ENCODE assay signal across 8 mouse cellular contexts in the genomic region with DNA sequence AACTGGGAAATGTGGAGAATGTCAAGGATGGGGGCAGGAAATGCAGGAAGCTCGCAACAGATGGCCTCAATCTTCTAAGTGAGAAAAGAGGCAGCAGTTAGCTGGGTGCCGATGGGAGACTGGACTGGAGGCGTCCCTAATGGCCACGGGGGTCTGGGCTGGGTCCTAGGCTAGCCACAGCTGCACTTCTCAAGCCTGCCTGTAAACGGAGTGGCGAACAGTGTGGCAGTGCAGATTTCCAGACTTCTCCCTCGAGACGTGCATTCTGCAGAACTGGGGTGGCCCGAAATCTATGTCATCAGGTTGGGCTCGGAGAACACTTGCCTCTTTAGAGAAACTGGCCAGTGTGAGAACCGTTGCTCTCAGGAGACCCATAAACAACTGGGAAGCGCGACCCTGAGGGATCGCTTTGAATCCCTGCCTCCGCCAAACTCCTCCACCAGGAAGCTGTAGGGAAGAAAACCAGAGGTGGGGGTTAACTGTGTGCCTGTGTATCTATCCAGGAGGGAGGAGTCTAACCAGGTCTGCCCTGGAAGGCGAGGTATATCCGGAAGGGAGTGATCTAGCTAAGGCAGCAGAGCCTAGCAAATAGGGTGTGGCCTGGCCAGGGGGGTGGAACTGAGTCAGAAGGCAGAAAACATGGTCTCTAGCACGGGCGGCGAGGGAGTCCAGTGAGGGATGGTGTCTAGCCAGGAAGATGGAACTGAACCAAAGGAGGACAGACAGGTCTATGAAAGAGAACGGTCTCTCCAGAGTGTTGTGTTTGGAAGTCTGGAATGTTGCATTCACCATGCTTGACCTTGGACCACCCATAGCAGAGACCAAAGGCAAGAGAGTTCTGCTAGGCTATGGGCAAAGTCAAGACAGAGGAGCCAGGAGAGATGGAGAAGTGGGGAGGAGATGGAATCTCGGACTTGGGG.
DNase-seq lines count a peak whose midpoint lies in the region; ATAC-seq and TF ChIP-seq lines count a peak whose summit lies in the region.

No protein-coding gene starts in this region.

- H3K27ac ChIP-seq in intestine, embryonic 16.5 days (ENCODE audit: low read length): peak overlapping the region; percentile 89
- H3K27ac ChIP-seq in limb, embryonic 14.5 days (replicated peaks; ENCODE audit: low read depth, low read length): 0 out of 2 replicates have a peak overlapping the region, but pooled peaks have one; percentile 13
- no peak overlapping the region for H3K27ac ChIP-seq in midbrain, embryonic 12.5 days (replicated peaks)
- H3K27ac ChIP-seq in spleen, adult 2 months (ENCODE audit: insufficient read depth, low read length): peak overlapping the region; percentile 93

- H3K4me1 ChIP-seq in intestine, embryonic 16.5 days (ENCODE audit: control insufficient read depth, insufficient read depth, low read length): peaks cover 49% of the 10 kb centered on the region
- peaks cover 19% of the 10 kb centered on the region for H3K4me1 ChIP-seq in limb, embryonic 14.5 days (ENCODE audit: control insufficient read depth, insufficient read depth, low read length)
- peaks cover 18% of the 10 kb centered on the region for H3K4me1 ChIP-seq in midbrain, embryonic 12.5 days
- H3K4me1 ChIP-seq in spleen, adult 2 months (ENCODE audit: control insufficient read depth, insufficient read depth, insufficient read length): peaks cover 6% of the 10 kb centered on the region; the same call in 1 of the 2 replicates

- no peak for DNase-seq in cerebellum, adult 9-11 months
- peak; percentile 65 for DNase-seq in embryo, embryonic 10 days (ENCODE audit: low spot score)
- peak; percentile 98 for DNase-seq in heart, adult 11 months
- DNase-seq in limb, embryonic 14.5 days (ENCODE audit: low spot score): peak; percentile 52
- peak; percentile 36 to 77 for DNase-seq in spleen, adult 2 months (ENCODE audit: low read depth in 1 of 2, low spot score in 2 of 2)

- H3K36me3 ChIP-seq in intestine, embryonic 16.5 days (ENCODE audit: control insufficient read depth, insufficient read depth, low read length): no peaks in the 10 kb centered on the region
- no peaks in the 10 kb centered on the region for H3K36me3 ChIP-seq in limb, embryonic 14.5 days (ENCODE audit: control insufficient read depth, insufficient read depth, low read length)
- H3K36me3 ChIP-seq in midbrain, embryonic 12.5 days: no peaks in the 10 kb centered on the region
- no peaks in the 10 kb centered on the region for H3K36me3 ChIP-seq in spleen, adult 2 months (ENCODE audit: control insufficient read depth, insufficient read depth, low read length)

- TF ChIP-seq POLR2A in limb, embryonic 14.5 days (IDR thresholded peaks at IDR 0.05; ENCODE audit: borderline replicate concordance, extremely low read depth, insufficient read depth, insufficient read length): no peak
- TF ChIP-seq POLR2A in spleen, adult 2 months (IDR thresholded peaks at IDR 0.05; ENCODE audit: low read depth, low read length): peak; percentile 23

- H3K9me3 ChIP-seq in intestine, embryonic 16.5 days (ENCODE audit: control insufficient read depth, low read length): no peaks in the 10 kb centered on the region
- no peaks in the 10 kb centered on the region for H3K9me3 ChIP-seq in limb, embryonic 14.5 days (ENCODE audit: control insufficient read depth, low read length)
- no peaks in the 10 kb centered on the region for H3K9me3 ChIP-seq in midbrain, embryonic 12.5 days

- peak overlapping the region; percentile 46 for H3K4me3 ChIP-seq in intestine, embryonic 16.5 days (ENCODE audit: low read length)
- H3K4me3 ChIP-seq in limb, embryonic 14.5 days (replicated peaks; ENCODE audit: low read length): peak overlapping the region; percentile 29
- peak overlapping the region; percentile 26 for H3K4me3 ChIP-seq in midbrain, embryonic 12.5 days
- peak overlapping the region; percentile 45; the same call in 1 of the 2 replicates for H3K4me3 ChIP-seq in spleen, adult 2 months (ENCODE audit: extremely low read depth, insufficient read depth, insufficient read length)

- peak; percentile 72 for ATAC-seq in cerebellum, adult (ENCODE audit: insufficient number of reproducible peaks, low FRiP score, low TSS enrichment)
- ATAC-seq in intestine, embryonic 16.5 days: peak; percentile 93
- peak; percentile 69 for ATAC-seq in limb, embryonic 14.5 days (ENCODE audit: low FRiP score, low read depth)
- ATAC-seq in midbrain, embryonic 12.5 days (ENCODE audit: low FRiP score, low read depth): peak; percentile 73; the same call in 1 of the 2 replicates

- WGBS in intestine, embryonic 16.5 days: 5% methylated on average over 22 of the region's 22 CpGs
- WGBS in limb, embryonic 14.5 days: 5% methylated on average over 22 of the region's 22 CpGs
- 6% methylated on average over 22 of the region's 22 CpGs for WGBS in midbrain, embryonic 12.5 days
- WGBS in spleen, adult 2 months: 14% methylated on average over 22 of the region's 22 CpGs

- no peaks in the 10 kb centered on the region for H3K27me3 ChIP-seq in intestine, embryonic 16.5 days (replicated peaks; ENCODE audit: control insufficient read depth, insufficient read depth, low read length)
- no peaks in the 10 kb centered on the region for H3K27me3 ChIP-seq in limb, embryonic 14.5 days (ENCODE audit: control insufficient read depth, insufficient read depth, low read length)
- H3K27me3 ChIP-seq in midbrain, embryonic 12.5 days: peaks cover 18% of the 10 kb centered on the region
- H3K27me3 ChIP-seq in spleen, adult 2 months (ENCODE audit: control insufficient read depth, insufficient read depth, low read length): no peaks in the 10 kb centered on the region

- peak overlapping the region; percentile 71 for H3K4me2 ChIP-seq in intestine, embryonic 16.5 days (ENCODE audit: low read depth, low read length)
- H3K4me2 ChIP-seq in limb, embryonic 14.5 days (replicated peaks; ENCODE audit: low read depth, low read length, severe bottlenecking): peak overlapping the region; percentile 61
- peak overlapping the region; percentile 48 for H3K4me2 ChIP-seq in midbrain, embryonic 12.5 days (replicated peaks)

- no peak for TF ChIP-seq CTCF in spleen, adult 2 months (IDR thresholded peaks at IDR 0.05; ENCODE audit: extremely low read depth, insufficient read depth, insufficient read length, insufficient replicate concordance)

- peak overlapping the region; percentile 67 for H3K9ac ChIP-seq in intestine, embryonic 16.5 days (ENCODE audit: low read depth, low read length)
- peak overlapping the region; percentile 49 for H3K9ac ChIP-seq in limb, embryonic 14.5 days (ENCODE audit: low read depth, low read length, severe bottlenecking)
- 0 out of 2 replicates have a peak overlapping the region, but pooled peaks have one; percentile 21 for H3K9ac ChIP-seq in midbrain, embryonic 12.5 days (replicated peaks)
